Mouse (Mus musculus) embryonic facial prominence, embryonic 12.5 days (tissue): Measurements from ENCODE around the gene Ccdc137. TPM values are rescaled to one million over a fixed set of nuclear protein-coding genes. Genes with fewer than 3 reads are reported as not detected.

Experiments used
- ATAC-seq: fragments of 200-750 bp; cut with Nextera tagmentation; 2 replicates; pipeline ENCODE4 v1.8.0; 2017; ENCODE audit not compliant: insufficient number of reproducible peaks, insufficient read depth, low FRiP score, low TSS enrichment
- H3K27ac ChIP-seq: fragments of 300-500 bp; sonication (generic); 2 replicates; pipeline ENCODE4 v1.5.1; 2016; ENCODE audit warnings: mild to moderate bottlenecking
- H3K27me3 ChIP-seq: fragments of 300-500 bp; sonication (generic); 2 replicates; pipeline ENCODE4 v1.6.1; 2016; ENCODE audit warnings: mild to moderate bottlenecking, moderate library complexity
- H3K36me3 ChIP-seq: fragments of 300-500 bp; sonication (generic); 2 replicates; pipeline ENCODE4 v1.6.1; 2016; ENCODE audit warnings: mild to moderate bottlenecking
- H3K4me1 ChIP-seq: fragments of 300-500 bp; sonication (generic); 2 replicates; pipeline ENCODE4 v1.6.1; 2016
- H3K4me2 ChIP-seq: fragments of 300-500 bp; sonication (generic); replicated peaks from 2 replicates; pipeline ENCODE4 v1.6.1; 2016; ENCODE audit warnings: mild to moderate bottlenecking, moderate library complexity
- H3K4me3 ChIP-seq: fragments of 300-500 bp; sonication (generic); 2 replicates; pipeline ENCODE4 v1.5.1; 2016; ENCODE audit warnings: mild to moderate bottlenecking
- H3K9ac ChIP-seq: fragments of 300-500 bp; sonication (generic); 2 replicates; pipeline ENCODE4 v1.6.1; 2016; ENCODE audit warnings: mild to moderate bottlenecking, moderate library complexity
- H3K9me3 ChIP-seq: fragments of 300-500 bp; sonication (generic); 2 replicates; pipeline ENCODE4 v1.6.1; 2016; ENCODE audit warnings: mild to moderate bottlenecking, moderate library complexity
- WGBS: fragments of 180-500 bp; shearing (Covaris S2); methylation state at CpG from one replicate; pipeline ENCODE4 v1.1.7; 2016; 5-methylcytosine and 5-hydroxymethylcytosine counted together
- polyA plus RNA-seq: library from polyadenylated mRNA; unstranded; fragments of >200 nt; fragmentation: Nextera tagmentation; extraction: Ambion mirVana; gene quantifications from 2 replicates; pipeline ENCODE4 v1.2.1, GENCODE M21; 2016

Ccdc137 gene
- polyA plus RNA-seq, 1 experiment from 2014 or later = 41.8 TPM

GRCm38 (mm10) chr11:120465521-120465920 is 7.6 kb downstream of the Ccdc137 start:
- H3K4me1 ChIP-seq = peaks cover 23% of the 10 kb centered on the region
- no peak overlapping the region for H3K27ac ChIP-seq
- no peaks in the 10 kb centered on the region for H3K27me3 ChIP-seq
- H3K36me3 ChIP-seq = peaks cover 57% of the 10 kb centered on the region
- no peaks in the 10 kb centered on the region for H3K9me3 ChIP-seq
- H3K4me3 ChIP-seq = no peak overlapping the region
- no peak overlapping the region for H3K9ac ChIP-seq
- ATAC-seq = no peak
- no peak overlapping the region for H3K4me2 ChIP-seq
- 95% methylated on average over 4 of the region's 4 CpGs for WGBS

GRCm38 (mm10) chr11:120467051-120467735 is 9.3 kb downstream of the Ccdc137 start, which contains the start of gene Arl16:
Gene Arl16, minus strand, starts transcription at chr11:120467607.
- peak; percentile 100 for ATAC-seq
- Histone ChIP-seq H3K9ac (peak within 1 kb of the TSS; percentile 84), H3K36me3 (peaks cover 57% of the 10 kb centered on the region), H3K27me3 (no peaks in the 10 kb centered on the region), H3K4me3 (peak within 1 kb of the TSS; percentile 90), H3K27ac (peak within 1 kb of the TSS; percentile 85), H3K9me3 (no peaks in the 10 kb centered on the region), H3K4me1 (peaks cover 23% of the 10 kb centered on the region), H3K4me2 (peak within 1 kb of the TSS; percentile 91)
- under 1% methylated on average over 54 of the region's 54 CpGs for WGBS

- Histone ChIP-seq H3K9me3 (no peaks in the 10 kb centered on the region), H3K9ac (peak overlapping the region; percentile 84), H3K27me3 (no peaks in the 10 kb centered on the region), H3K27ac (no peak overlapping the region), H3K4me1 (peaks cover 23% of the 10 kb centered on the region), H3K4me2 (peak overlapping the region; percentile 91), H3K36me3 (peaks cover 57% of the 10 kb centered on the region), H3K4me3 (peak overlapping the region; percentile 90)
- under 1% methylated on average over 33 of the region's 33 CpGs for WGBS
- ATAC-seq = no peak
Measured at GRCm38 (mm10) chr11:120467736-120468092, 9.8 kb downstream of the Ccdc137 start.

- peaks cover 71% of the 10 kb centered on the region for H3K36me3 ChIP-seq
- no peak overlapping the region for H3K4me2 ChIP-seq
- ATAC-seq = no peak
- H3K27me3 ChIP-seq = no peaks in the 10 kb centered on the region
- no peak overlapping the region for H3K27ac ChIP-seq
- WGBS = 95% methylated on average over 6 of the region's 6 CpGs
- H3K4me3 ChIP-seq = no peak overlapping the region
- H3K4me1 ChIP-seq = peaks cover 9% of the 10 kb centered on the region
- no peak overlapping the region for H3K9ac ChIP-seq
- no peaks in the 10 kb centered on the region for H3K9me3 ChIP-seq
Measured at GRCm38 (mm10) chr11:120472052-120472451, 14.1 kb downstream of the Ccdc137 start.

GRCm38 (mm10) chr11:120483448-120483934 is 25.6 kb downstream of the Ccdc137 start:
- Histone ChIP-seq H3K4me3 (peak overlapping the region; percentile 87), H3K4me2 (peak overlapping the region; percentile 75), H3K9me3 (no peaks in the 10 kb centered on the region), H3K27me3 (no peaks in the 10 kb centered on the region), H3K9ac (peak overlapping the region; percentile 80), H3K27ac (peak overlapping the region; percentile 90), H3K36me3 (peaks cover 77% of the 10 kb centered on the region), H3K4me1 (peaks cover 17% of the 10 kb centered on the region)
- 87% methylated on average over 7 of the region's 7 CpGs for WGBS
- ATAC-seq = no peak

- under 1% methylated on average over 58 of the region's 60 CpGs for WGBS
- Histone ChIP-seq H3K9me3 (no peaks in the 10 kb centered on the region), H3K4me2 (peak within 1 kb of the TSS; percentile 75), H3K27me3 (no peaks in the 10 kb centered on the region), H3K27ac (peak within 1 kb of the TSS; percentile 90), H3K4me1 (peaks cover 20% of the 10 kb centered on the region), H3K4me3 (peak within 1 kb of the TSS; percentile 87), H3K9ac (peak within 1 kb of the TSS; percentile 80), H3K36me3 (peaks cover 73% of the 10 kb centered on the region)
- peak; percentile 93 for ATAC-seq
Measured at GRCm38 (mm10) chr11:120484265-120484981, 26.5 kb downstream of the Ccdc137 start, which contains the start of gene Mrpl12. Gene Mrpl12, plus strand, starts transcription at chr11:120484613.

- peaks cover 23% of the 10 kb centered on the region for H3K4me1 ChIP-seq
- peak overlapping the region; percentile 80 for H3K9ac ChIP-seq
- peaks cover 67% of the 10 kb centered on the region for H3K36me3 ChIP-seq
- H3K4me2 ChIP-seq = peak overlapping the region; percentile 75
- H3K4me3 ChIP-seq = peak overlapping the region; percentile 87
- no peak overlapping the region for H3K27ac ChIP-seq
- no peaks in the 10 kb centered on the region for H3K27me3 ChIP-seq
- no peaks in the 10 kb centered on the region for H3K9me3 ChIP-seq
- 8% methylated on average over 10 of the region's 10 CpGs for WGBS
- ATAC-seq = no peak
Measured at GRCm38 (mm10) chr11:120485251-120485650, 27.3 kb downstream of the Ccdc137 start.

GRCm38 (mm10) chr11:120488516-120488915 is 30.6 kb downstream of the Ccdc137 start:
- Histone ChIP-seq H3K4me2 (no peak overlapping the region), H3K9ac (no peak overlapping the region), H3K27ac (no peak overlapping the region), H3K4me3 (no peak overlapping the region), H3K4me1 (peaks cover 43% of the 10 kb centered on the region), H3K27me3 (no peaks in the 10 kb centered on the region), H3K9me3 (no peaks in the 10 kb centered on the region), H3K36me3 (peaks cover 36% of the 10 kb centered on the region)
- no peak for ATAC-seq
- 75% methylated on average over 4 of the region's 4 CpGs for WGBS

- H3K4me1 ChIP-seq = peaks cover 40% of the 10 kb centered on the region
- no peak overlapping the region for H3K9ac ChIP-seq
- H3K27ac ChIP-seq = 0 out of 2 replicates have a peak overlapping the region, but pooled peaks have one; percentile 14
- H3K27me3 ChIP-seq = no peaks in the 10 kb centered on the region
- no peak overlapping the region for H3K4me2 ChIP-seq
- 56% methylated on average over 4 of the region's 4 CpGs for WGBS
- H3K36me3 ChIP-seq = peaks cover 34% of the 10 kb centered on the region
- no peak for ATAC-seq
- no peak overlapping the region for H3K4me3 ChIP-seq
- no peaks in the 10 kb centered on the region for H3K9me3 ChIP-seq
Measured at GRCm38 (mm10) chr11:120489054-120489761, 31.3 kb downstream of the Ccdc137 start.

GRCm38 (mm10) chr11:120490291-120491046 is 32.6 kb downstream of the Ccdc137 start:
- 34% methylated on average over 4 of the region's 4 CpGs for WGBS
- H3K27ac ChIP-seq = no peak overlapping the region
- ATAC-seq = no peak
- no peak overlapping the region; the same call in 1 of the 2 replicates for H3K9ac ChIP-seq
- H3K27me3 ChIP-seq = no peaks in the 10 kb centered on the region
- H3K36me3 ChIP-seq = peaks cover 45% of the 10 kb centered on the region
- H3K9me3 ChIP-seq = no peaks in the 10 kb centered on the region
- H3K4me1 ChIP-seq = peaks cover 36% of the 10 kb centered on the region
- H3K4me3 ChIP-seq = 0 out of 2 replicates have a peak overlapping the region, but pooled peaks have one; percentile 95
- peak overlapping the region; percentile 85 for H3K4me2 ChIP-seq
